Mouse (Mus musculus) heart, embryonic 11.5 days (tissue): ENCODE results near the gene Fam160a1. TPM values are rescaled to one million over a fixed set of nuclear protein-coding genes. Genes with fewer than 3 reads are reported as not detected.
A peak's percentile ranks its signal among the peaks of the same experiment; 100 is the strongest.

Experiments used
- ATAC-seq: fragments of 200-750 bp; cut with Nextera tagmentation; replicated peaks from 2 replicates; pipeline ENCODE4 v1.8.0; 2017; ENCODE audit warnings: moderate library complexity; ENCODE audit not compliant: insufficient number of reproducible peaks, low FRiP score, low TSS enrichment
- H3K27ac ChIP-seq: fragments of 300-500 bp; sonication (generic); 2 replicates; pipeline ENCODE4 v1.5.1; 2014; ENCODE audit warnings: mild to moderate bottlenecking, low read depth, low read length
- H3K27me3 ChIP-seq: fragments of 300-500 bp; sonication (generic); 2 replicates; pipeline ENCODE4 v1.6.1; 2014; ENCODE audit warnings: mild to moderate bottlenecking, low read length, mixed read lengths; ENCODE audit not compliant: control insufficient read depth, insufficient read depth
- H3K36me3 ChIP-seq: fragments of 300-500 bp; sonication (generic); 2 replicates; pipeline ENCODE4 v1.6.1; 2014; ENCODE audit warnings: mild to moderate bottlenecking, low read length, moderate library complexity, mixed read lengths; ENCODE audit not compliant: control insufficient read depth, insufficient read depth
- H3K4me1 ChIP-seq: fragments of 300-500 bp; sonication (generic); 2 replicates; pipeline ENCODE4 v1.6.1; 2014; ENCODE audit warnings: low read length; ENCODE audit not compliant: control insufficient read depth, insufficient read depth
- H3K4me2 ChIP-seq: fragments of 300-500 bp; sonication (generic); 2 replicates; pipeline ENCODE4 v1.6.1; 2014; ENCODE audit warnings: mild to moderate bottlenecking, moderate library complexity
- H3K4me3 ChIP-seq: fragments of 300-500 bp; sonication (generic); 2 replicates; pipeline ENCODE4 v1.5.1; 2014; ENCODE audit warnings: low read depth, low read length
- H3K9ac ChIP-seq: fragments of 300-500 bp; sonication (generic); 2 replicates; pipeline ENCODE4 v1.6.1; 2014; ENCODE audit warnings: mild to moderate bottlenecking, low read depth, low read length, moderate library complexity
- H3K9me3 ChIP-seq: fragments of 300-500 bp; sonication (generic); replicated peaks from 2 replicates; pipeline ENCODE4 v1.6.1; 2016; ENCODE audit warnings: low read length; ENCODE audit not compliant: control insufficient read depth
- WGBS: fragments of 180-500 bp; shearing (Covaris S2); extraction: QIAGEN DNeasy Blood & Tissue Kit; methylation state at CpG from one replicate; pipeline ENCODE4 v1.1.7; 2014; ENCODE audit not compliant: insufficient replicate concordance; 5-methylcytosine and 5-hydroxymethylcytosine counted together
- polyA plus RNA-seq: library from polyadenylated mRNA; unstranded; fragments of >200 nt; fragmentation: Nextera tagmentation; extraction: Ambion mirVana; gene quantifications from 2 replicates; pipeline ENCODE4 v1.2.1, GENCODE M21; 2014

Gene Fam160a1
- polyA plus RNA-seq, 1 experiment from 2014 or later: 2.7 TPM

DNA sequence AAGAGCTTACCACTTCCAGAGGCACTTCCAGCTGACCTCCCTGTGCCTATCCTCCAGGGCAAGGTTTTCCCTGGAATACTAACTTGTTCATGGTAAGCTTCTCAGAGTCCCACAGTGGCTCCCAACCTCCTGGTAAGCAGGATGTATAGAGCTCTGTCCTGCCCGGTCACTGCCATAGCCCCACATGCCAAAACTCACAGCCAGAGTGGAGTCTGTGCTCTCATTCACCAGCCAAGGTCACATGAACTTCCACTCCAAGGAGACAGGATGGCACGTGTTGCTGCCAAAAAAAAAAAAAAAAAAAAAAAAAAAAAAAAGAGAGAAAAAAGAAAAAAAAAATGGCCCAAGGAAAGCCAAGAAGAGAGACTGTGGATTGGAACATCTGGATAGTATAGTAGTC lies 39.2 kb downstream of the Fam160a1 start:
- H3K4me1 ChIP-seq: peaks cover 17% of the 10 kb centered on the region
- H3K27ac ChIP-seq: no peak overlapping the region
- ATAC-seq: no peak
- WGBS: 66% methylated on average over 2 of the region's 2 CpGs
- no peaks in the 10 kb centered on the region for H3K36me3 ChIP-seq
- no peaks in the 10 kb centered on the region for H3K9me3 ChIP-seq
- H3K27me3 ChIP-seq: no peaks in the 10 kb centered on the region
- no peak overlapping the region for H3K9ac ChIP-seq
- no peak overlapping the region for H3K4me2 ChIP-seq
- no peak overlapping the region for H3K4me3 ChIP-seq

DNA sequence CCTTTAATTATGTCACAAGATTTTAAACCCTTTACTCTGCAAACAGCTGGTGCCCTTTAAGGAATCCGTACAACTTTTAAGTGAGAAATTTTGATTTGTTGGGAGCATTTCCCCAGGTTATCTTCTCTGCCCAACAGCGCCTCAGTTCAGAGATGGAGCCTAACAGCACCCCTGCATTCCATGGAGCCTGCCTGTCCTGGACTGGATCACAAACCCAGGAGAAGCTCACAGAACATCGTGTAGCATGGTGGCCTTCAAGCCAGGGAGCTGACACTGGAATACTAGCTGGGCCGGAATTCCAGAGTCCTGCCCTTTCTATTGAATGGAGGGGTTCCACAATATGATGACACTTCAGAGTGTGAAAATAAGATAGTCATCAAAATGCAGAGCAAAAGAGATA lies 39.7 kb downstream of the Fam160a1 start:
- Histone ChIP-seq H3K4me2 (no peak overlapping the region), H3K4me1 (peaks cover 17% of the 10 kb centered on the region), H3K9me3 (no peaks in the 10 kb centered on the region), H3K4me3 (no peak overlapping the region), H3K9ac (no peak overlapping the region), H3K27me3 (no peaks in the 10 kb centered on the region), H3K27ac (no peak overlapping the region), H3K36me3 (no peaks in the 10 kb centered on the region)
- 72% methylated on average over 4 of the region's 4 CpGs for WGBS
- ATAC-seq: no peak

DNA sequence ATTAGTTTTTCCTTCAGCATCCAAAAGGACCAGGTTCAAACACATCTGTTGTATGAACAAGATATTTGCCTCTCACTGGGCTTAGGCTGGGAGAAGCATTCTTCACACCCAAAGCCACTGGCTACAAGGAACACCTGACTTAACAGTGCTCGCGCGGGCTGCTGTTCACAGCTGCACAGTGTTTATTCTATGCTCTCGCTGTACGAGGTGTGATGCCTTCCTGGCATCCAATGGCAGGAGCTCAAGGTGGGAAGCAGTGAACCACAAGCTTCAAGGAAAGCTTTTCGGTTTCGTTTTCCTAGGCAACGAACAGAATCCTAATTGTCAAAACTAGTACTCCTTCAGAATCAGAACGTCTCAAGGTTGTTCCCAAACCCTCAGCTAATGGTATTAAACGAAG lies 40.4 kb downstream of the Fam160a1 start:
- Histone ChIP-seq H3K27ac (no peak overlapping the region), H3K4me1 (peaks cover 17% of the 10 kb centered on the region), H3K27me3 (no peaks in the 10 kb centered on the region), H3K9me3 (no peaks in the 10 kb centered on the region), H3K4me2 (no peak overlapping the region), H3K36me3 (no peaks in the 10 kb centered on the region), H3K9ac (no peak overlapping the region), H3K4me3 (no peak overlapping the region)
- ATAC-seq: no peak
- WGBS: 79% methylated on average over 10 of the region's 10 CpGs

DNA sequence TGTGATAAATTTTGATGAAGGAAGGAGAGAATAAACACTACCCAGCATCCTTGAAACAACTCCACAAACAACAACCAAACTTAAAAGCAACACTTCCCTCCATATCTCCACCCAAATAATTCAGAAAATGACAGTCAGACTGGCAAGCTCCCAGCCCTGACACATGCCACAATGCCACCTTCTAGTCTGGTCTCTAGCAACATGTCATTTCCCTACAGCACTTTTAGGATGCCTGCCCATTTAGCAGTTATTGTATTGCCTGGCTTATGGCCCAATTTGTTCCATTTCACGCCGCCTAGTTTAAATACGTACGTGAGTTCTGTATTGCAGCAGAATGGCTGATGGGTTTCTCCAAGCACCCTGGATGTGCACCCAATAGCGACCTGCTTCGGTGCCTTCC lies 41.0 kb downstream of the Fam160a1 start:
- H3K4me1 ChIP-seq: peaks cover 17% of the 10 kb centered on the region
- no peaks in the 10 kb centered on the region for H3K27me3 ChIP-seq
- H3K9ac ChIP-seq: no peak overlapping the region
- H3K4me3 ChIP-seq: no peak overlapping the region
- no peak overlapping the region for H3K27ac ChIP-seq
- no peaks in the 10 kb centered on the region for H3K9me3 ChIP-seq
- no peaks in the 10 kb centered on the region for H3K36me3 ChIP-seq
- no peak overlapping the region for H3K4me2 ChIP-seq
- WGBS: 85% methylated on average over 6 of the region's 6 CpGs
- ATAC-seq: no peak

DNA sequence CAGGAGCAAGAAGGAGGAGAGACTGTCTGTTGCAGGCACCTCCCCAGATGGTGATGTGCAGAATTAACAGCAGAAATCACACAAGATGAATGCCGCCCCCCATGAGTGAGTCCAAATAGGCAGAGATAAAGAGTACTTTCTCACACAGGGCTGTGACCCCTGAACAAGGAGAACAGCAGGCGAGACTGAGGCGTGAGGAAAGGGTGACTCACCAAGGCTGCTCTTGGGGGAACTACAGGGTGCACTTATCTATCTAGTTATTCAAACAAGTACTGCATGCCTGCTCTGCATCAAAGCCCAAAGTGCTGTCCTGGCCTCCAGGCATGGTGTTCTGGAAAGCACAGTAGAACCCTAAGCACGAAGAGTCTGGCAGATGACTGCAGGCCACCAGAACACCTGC lies 43.2 kb downstream of the Fam160a1 start:
- H3K36me3 ChIP-seq: no peaks in the 10 kb centered on the region
- peak overlapping the region; percentile 19; the same call in 1 of the 2 replicates for H3K4me2 ChIP-seq
- H3K9ac ChIP-seq: no peak overlapping the region
- 18% methylated on average over 4 of the region's 4 CpGs for WGBS
- peaks cover 17% of the 10 kb centered on the region for H3K4me1 ChIP-seq
- no peaks in the 10 kb centered on the region for H3K9me3 ChIP-seq
- peak overlapping the region; percentile 42 for H3K27ac ChIP-seq
- no peaks in the 10 kb centered on the region for H3K27me3 ChIP-seq
- ATAC-seq: 0 out of 2 replicates have a peak, but pooled peaks have one; percentile 35
- H3K4me3 ChIP-seq: no peak overlapping the region

DNA sequence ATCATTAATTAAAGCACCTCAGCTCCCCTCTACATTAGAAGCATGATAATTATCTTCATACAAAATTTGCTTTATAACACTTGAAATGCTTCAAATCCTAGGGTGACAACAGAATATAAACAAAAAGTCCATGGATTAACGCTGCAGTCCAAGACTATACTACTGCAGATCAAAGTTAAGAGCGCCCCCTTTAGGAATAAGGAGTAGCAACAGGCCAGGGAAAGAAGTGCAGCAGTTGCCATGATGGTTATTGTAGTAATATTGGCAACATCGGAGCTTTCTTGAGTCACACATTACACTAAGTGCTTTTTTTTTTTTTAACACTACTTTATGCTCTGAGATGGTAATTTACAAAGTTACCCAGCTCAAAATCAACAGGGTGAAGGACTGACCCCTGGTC lies 43.7 kb downstream of the Fam160a1 start:
- no peak overlapping the region for H3K4me3 ChIP-seq
- peak overlapping the region; percentile 42 for H3K27ac ChIP-seq
- no peaks in the 10 kb centered on the region for H3K27me3 ChIP-seq
- H3K4me1 ChIP-seq: peaks cover 17% of the 10 kb centered on the region
- no peak overlapping the region for H3K4me2 ChIP-seq
- 43% methylated on average over 3 of the region's 3 CpGs for WGBS
- no peaks in the 10 kb centered on the region for H3K36me3 ChIP-seq
- H3K9ac ChIP-seq: no peak overlapping the region
- H3K9me3 ChIP-seq: no peaks in the 10 kb centered on the region
- no peak for ATAC-seq

DNA sequence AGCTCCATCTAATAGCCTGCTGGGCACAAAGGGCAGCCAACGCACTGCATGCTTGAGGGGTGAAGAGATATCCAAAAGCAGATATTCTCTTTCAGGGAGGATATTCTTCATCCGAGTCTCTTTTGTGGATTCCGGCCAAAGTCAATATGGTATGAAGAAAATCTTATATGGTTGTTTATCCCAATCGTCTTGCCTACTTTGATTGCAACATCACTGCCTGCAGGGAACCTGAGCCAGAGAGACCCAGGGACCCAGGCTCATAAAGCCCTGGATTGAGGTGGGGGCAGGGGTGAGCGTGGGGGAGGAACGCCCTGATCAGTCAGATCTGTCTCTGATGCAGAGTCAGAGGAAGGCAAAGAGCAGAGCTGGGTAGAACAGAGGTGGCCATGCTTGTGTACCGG lies 52.2 kb downstream of the Fam160a1 start:
- Histone ChIP-seq H3K27ac (no peak overlapping the region), H3K9me3 (no peaks in the 10 kb centered on the region), H3K27me3 (no peaks in the 10 kb centered on the region), H3K4me2 (no peak overlapping the region), H3K36me3 (no peaks in the 10 kb centered on the region), H3K4me1 (no peaks in the 10 kb centered on the region), H3K4me3 (no peak overlapping the region), H3K9ac (no peak overlapping the region)
- 68% methylated on average over 7 of the region's 7 CpGs for WGBS
- no peak for ATAC-seq

DNA sequence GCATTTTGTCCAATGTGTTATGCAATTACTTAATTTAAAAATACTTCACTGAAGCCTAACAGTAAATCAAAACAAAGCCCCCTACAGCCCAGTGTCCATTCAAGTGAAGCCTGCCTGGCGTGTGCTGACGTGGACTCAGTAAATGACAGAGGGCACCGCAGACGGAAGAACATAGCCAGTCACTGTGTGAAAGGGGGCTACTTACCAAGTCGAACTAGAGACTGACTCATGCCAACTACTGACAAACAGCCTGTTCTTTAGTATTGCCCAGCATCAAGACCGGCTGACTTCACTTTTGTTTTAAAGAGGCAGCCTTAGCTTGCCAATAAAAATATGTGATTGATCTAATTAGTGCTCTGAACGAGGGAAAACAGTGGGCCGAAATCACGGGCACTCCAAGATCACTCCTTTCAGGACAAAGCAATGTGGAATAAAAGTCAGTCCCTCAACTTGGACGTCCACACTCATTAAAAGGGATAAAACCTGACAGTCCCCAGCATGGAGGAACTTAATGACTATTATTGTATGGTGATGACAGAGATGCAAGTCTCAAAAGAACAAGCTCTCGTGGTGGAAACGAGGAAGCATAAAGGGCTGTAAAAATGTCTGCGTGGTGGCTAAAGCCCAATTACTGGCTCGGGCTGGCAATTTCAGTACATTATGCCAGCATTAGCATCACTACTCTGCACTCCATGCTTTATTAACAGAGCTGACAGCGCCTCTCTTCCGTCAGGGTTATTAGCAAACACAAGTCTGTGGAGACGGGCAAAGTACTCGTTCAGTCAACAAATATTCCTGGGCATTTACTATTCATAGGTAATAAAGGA lies 52.9 kb downstream of the Fam160a1 start:
- ATAC-seq: no peak
- no peaks in the 10 kb centered on the region for H3K9me3 ChIP-seq
- H3K27me3 ChIP-seq: no peaks in the 10 kb centered on the region

DNA sequence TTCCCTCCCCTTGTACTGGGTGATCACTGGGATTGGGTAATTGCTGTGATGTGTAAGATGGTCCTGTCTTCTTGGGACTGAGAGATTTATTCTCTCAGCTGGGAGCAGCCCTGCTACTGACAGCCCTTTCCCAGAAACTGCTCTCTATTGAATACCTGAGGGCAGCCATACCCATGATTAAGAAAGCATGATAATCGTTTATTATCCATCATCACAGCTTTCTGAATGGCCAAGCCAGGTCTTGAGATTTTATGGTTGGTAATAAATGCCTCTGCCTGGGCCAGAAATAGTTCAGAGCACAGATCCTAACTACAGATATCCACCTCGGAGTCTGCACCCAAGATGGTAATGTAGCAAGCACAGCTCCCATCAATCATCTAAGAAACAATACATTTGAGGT lies 59.1 kb downstream of the Fam160a1 start:
- Histone ChIP-seq H3K4me1 (no peaks in the 10 kb centered on the region), H3K27ac (no peak overlapping the region), H3K4me2 (no peak overlapping the region), H3K9ac (no peak overlapping the region), H3K9me3 (no peaks in the 10 kb centered on the region), H3K27me3 (no peaks in the 10 kb centered on the region), H3K36me3 (no peaks in the 10 kb centered on the region), H3K4me3 (no peak overlapping the region)
- no peak for ATAC-seq
- WGBS: 56% methylated on average over 2 of the region's 2 CpGs

More for the DNA sequence above, 52.9 kb downstream of the Fam160a1 start:
- Histone ChIP-seq H3K4me2 (no peak overlapping the region), H3K27ac (no peak overlapping the region), H3K9ac (no peak overlapping the region), H3K36me3 (no peaks in the 10 kb centered on the region), H3K4me1 (no peaks in the 10 kb centered on the region), H3K4me3 (no peak overlapping the region)
- 80% methylated on average over 18 of the region's 18 CpGs for WGBS
